Mouse (Mus musculus) cortical plate, adult 2 months (tissue): ENCODE results near the gene Enkd1.

Source experiments
- CTCF ChIP-seq: fragments of 200-500 bp; IDR thresholded peaks from 2 replicates; pipeline ENCODE4 v1.5.1; 2011; ENCODE audit warnings: mild to moderate bottlenecking, control low read depth, low read length; ENCODE audit not compliant: insufficient read depth; ENCODE audit errors: extremely low read depth
- POLR2A ChIP-seq: fragments of 200-500 bp; IDR thresholded peaks from 2 replicates; pipeline ENCODE4 v1.6.1; 2011; ENCODE audit warnings: mild to moderate bottlenecking, low read length, control low read depth; ENCODE audit not compliant: insufficient read depth; ENCODE audit errors: extremely low read depth

DNA sequence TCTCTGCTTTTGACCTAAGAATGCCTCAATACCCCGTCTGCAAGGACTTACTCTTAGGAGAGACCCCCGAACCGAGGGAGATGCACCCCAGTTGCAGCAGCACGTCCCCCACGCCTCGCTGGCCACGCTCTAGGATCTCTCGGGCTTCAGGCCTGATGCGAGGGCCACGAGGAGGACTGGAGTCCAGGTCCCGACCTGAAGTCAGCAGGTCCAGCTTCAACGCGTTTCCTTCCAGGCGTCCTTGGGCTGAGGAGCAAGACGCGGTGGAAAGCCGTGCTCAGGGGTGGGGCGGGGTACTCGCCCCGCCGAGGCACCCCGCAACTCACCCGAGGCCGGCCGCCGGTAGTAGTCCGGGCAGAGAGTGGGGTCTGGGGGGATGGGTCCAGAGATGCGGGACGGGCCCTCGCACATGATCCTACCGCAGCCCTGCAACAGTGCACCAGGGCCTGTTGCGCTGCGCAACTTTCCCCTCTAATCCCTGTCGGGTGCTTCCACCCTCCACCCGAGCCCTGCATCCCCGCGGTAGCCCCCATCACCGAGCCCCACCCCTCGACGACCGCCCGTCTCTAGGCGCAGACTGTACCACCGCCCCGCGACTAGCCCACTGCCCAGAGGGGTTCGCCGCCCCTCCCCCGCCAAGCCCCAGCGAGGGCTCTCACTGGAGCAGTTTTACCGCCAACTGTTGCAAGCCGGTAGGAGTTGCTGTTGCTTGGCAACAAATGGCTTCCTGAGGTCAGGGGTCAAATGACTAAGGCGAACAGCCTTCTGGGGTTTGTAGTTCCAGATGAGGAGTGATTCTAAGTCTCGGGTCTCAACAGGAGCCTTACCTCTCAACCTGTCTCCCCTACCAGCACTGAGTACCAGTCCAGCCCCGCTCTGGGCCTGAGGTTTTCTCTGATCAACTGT lies at the start of gene Enkd1, which contains the start of gene 4933405L10Rik:
- TF ChIP-seq CTCF (no peak), POLR2A (no peak)
